ENCODE assay signal across 1 mouse cellular context in genomic region chr6:28421469-28422000, GRCm38 (mm10).
A peak's percentile ranks its signal among the peaks of the same experiment; 100 is the strongest.
TF ChIP-seq lines count a peak whose summit lies in the region.

No protein-coding gene starts in this region.

TF ChIP-seq in MEL, 35 proteins besides CTCF, POLR2A, EP300 and RAD21:
- TF ChIP-seq KAT2A (conservative IDR thresholded peaks at IDR 0.05; ENCODE audit: low read depth, low read length) (peak; percentile 60; the same call in 1 of the 2 replicates), MAX (IDR thresholded peaks at IDR 0.05; ENCODE audit: low read length) (peak; percentile 34; the same call in 1 of the 2 replicates), MEF2A (IDR thresholded peaks at IDR 0.05; ENCODE audit: extremely low read depth, insufficient replicate concordance, low read depth, low read length, poor library complexity, severe bottlenecking) (no peak), E2F4 (IDR thresholded peaks at IDR 0.05; ENCODE audit: borderline replicate concordance, low read depth, low read length) (no peak), TCF12 (IDR thresholded peaks at IDR 0.05; ENCODE audit: low read depth, low read length) (peak; percentile 63), CHD1 (IDR thresholded peaks at IDR 0.05; ENCODE audit: low read depth, low read length) (no peak), USF2 (IDR thresholded peaks at IDR 0.05; ENCODE audit: borderline replicate concordance in 1 of 2, insufficient read depth in 1 of 2, low read depth in 1 of 2, low read length in 2 of 2) (no peak), UBTF (IDR thresholded peaks at IDR 0.05; ENCODE audit: borderline replicate concordance, insufficient read depth, low read depth, low read length) (no peak; the same call in 1 of the 2 replicates), GATA1 (IDR thresholded peaks at IDR 0.05; ENCODE audit: low read depth, low read length) (no peak), TAL1 (IDR thresholded peaks at IDR 0.05; ENCODE audit: low read length) (no peak), MXI1 (IDR thresholded peaks at IDR 0.05; ENCODE audit: low read depth, low read length) (peak; percentile 86), POLR2AphosphoS5 (IDR thresholded peaks at IDR 0.05; ENCODE audit: borderline replicate concordance, low read depth, low read length) (no peak), CHD2 (IDR thresholded peaks at IDR 0.05; ENCODE audit: low read length) (no peak), MYC (IDR thresholded peaks at IDR 0.05; ENCODE audit: low read depth, low read length) (no peak), ZKSCAN1 (IDR thresholded peaks at IDR 0.05; ENCODE audit: low read depth, low read length) (no peak), USF1 (IDR thresholded peaks at IDR 0.05; ENCODE audit: low read depth, low read length) (0 out of 2 replicates have a peak, but pooled peaks have one; percentile 41), GABPA (IDR thresholded peaks at IDR 0.05; ENCODE audit: low read depth, low read length) (no peak), SIN3A (IDR thresholded peaks at IDR 0.05; ENCODE audit: low read length) (peak; percentile 93), BHLHE40 (IDR thresholded peaks at IDR 0.05; ENCODE audit: borderline replicate concordance, low read depth, low read length) (no peak), NELFE (IDR thresholded peaks at IDR 0.05; ENCODE audit: low read depth, low read length) (peak; percentile 51), ZNF384 (IDR thresholded peaks at IDR 0.05; ENCODE audit: low read depth, low read length) (peak; percentile 16; the same call in 1 of the 2 replicates), TBP (IDR thresholded peaks at IDR 0.05; ENCODE audit: low read depth, low read length) (0 out of 2 replicates have a peak, but pooled peaks have one; percentile 39), MYB (IDR thresholded peaks at IDR 0.05; ENCODE audit: low read depth, low read length) (no peak), RCOR1 (IDR thresholded peaks at IDR 0.05; ENCODE audit: low read depth, low read length) (peak; percentile 59; the same call in 1 of the 2 replicates), ZMIZ1 (IDR thresholded peaks at IDR 0.05; ENCODE audit: low read depth, low read length) (peak; percentile 46; the same call in 1 of the 2 replicates), POLR2AphosphoS2 (IDR thresholded peaks at IDR 0.05; ENCODE audit: low read length) (0 out of 2 replicates have a peak, but pooled peaks have one; percentile 59), JUND (IDR thresholded peaks at IDR 0.05; ENCODE audit: low read depth, low read length) (no peak), NRF1 (IDR thresholded peaks at IDR 0.05; ENCODE audit: insufficient read depth, low read depth, low read length, poor library complexity, severe bottlenecking) (no peak), SMC3 (IDR thresholded peaks at IDR 0.05; ENCODE audit: low read depth, low read length) (peak; percentile 73), HCFC1 (IDR thresholded peaks at IDR 0.05; ENCODE audit: low read depth, low read length) (peak; percentile 90), ETS1 (IDR thresholded peaks at IDR 0.05; ENCODE audit: low read depth, low read length) (peak; percentile 65), MAFK (IDR thresholded peaks at IDR 0.05; ENCODE audit: borderline replicate concordance, low read depth, low read length) (no peak), ELF1 (IDR thresholded peaks at IDR 0.05; ENCODE audit: low read depth, low read length) (peak; percentile 97), MAZ (IDR thresholded peaks at IDR 0.05; ENCODE audit: low read depth, low read length) (0 out of 2 replicates have a peak, but pooled peaks have one; percentile 60), ZC3H11A (IDR thresholded peaks at IDR 0.05; ENCODE audit: low read depth, low read length) (peak; percentile 63)
